Mouse (Mus musculus) adipocyte (in vitro differentiated cells): ENCODE data around the gene Muc4.

Experiments
- DNase-seq: peaks from one replicate; pipeline ENCODE4 v3.0.0-alpha.2; 2016; ENCODE audit warnings: low spot score

Muc4 gene

GRCm38 (mm10) chr16:32805151-32805550, 69.5 kb downstream of the Muc4 start:
- DNase-seq = no peak

DNA sequence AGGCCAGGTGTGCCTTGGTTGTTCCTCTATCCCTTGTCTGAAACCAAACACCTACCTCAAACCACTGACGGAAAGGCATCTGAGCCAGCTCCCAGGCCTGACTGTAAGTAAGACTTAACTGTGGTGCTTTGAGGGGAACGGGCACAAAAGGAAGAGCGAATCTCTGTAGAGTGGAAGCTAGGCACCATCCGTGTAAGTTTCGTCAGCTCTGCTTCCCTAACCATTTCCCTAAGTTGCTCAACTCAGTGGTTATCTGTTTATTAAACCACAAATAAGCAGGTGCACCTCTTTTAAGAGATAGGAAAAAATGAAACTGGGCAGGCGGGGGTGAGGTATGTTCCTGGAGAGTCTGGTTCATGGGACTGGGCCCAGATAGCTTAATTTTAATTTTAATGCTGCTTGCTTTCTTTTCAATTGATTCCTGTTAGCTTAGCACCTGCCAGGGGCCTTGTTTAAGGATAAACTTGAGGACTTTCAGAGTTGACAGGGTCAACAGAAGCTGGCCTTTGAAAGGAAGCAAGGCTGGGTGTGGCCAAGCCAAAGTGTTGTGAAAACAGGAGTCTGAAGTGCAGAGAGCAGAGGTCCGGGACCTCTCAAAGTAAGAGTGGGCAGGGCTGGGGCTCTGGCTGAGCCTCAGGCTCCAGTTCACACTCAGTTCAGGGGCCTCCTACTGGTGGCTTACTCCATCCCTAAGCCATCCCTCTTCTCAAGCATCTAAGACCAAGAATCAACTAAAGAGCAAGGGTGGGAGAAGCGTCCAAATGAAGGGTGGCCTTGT, 71.9 kb downstream of the Muc4 start:
- no peak for DNase-seq

DNA sequence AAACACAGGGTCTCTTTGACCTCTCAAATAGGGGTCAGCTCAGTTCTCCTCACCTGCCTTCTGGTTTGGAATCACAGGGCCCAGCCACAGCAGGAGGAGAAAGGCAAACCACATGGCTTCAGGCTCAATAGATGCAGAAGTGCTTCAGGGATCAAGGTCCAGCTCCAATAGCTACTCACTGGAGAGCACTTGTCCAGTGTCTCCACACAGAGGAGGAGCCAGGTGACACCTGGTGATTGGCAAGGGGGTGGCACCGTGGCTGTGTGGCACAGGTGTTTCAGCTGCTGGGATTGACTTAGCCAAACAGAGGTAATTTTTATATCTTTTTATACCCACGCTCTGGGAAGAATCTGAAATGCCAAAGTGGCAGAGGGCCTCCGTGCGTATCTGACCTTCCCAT, 74.6 kb downstream of the Muc4 start, which contains the start of gene Smbd1:
Gene Smbd1, minus strand, starts transcription at position 157 of the 400 bp plus-strand sequence.
- DNase-seq = no peak

DNA sequence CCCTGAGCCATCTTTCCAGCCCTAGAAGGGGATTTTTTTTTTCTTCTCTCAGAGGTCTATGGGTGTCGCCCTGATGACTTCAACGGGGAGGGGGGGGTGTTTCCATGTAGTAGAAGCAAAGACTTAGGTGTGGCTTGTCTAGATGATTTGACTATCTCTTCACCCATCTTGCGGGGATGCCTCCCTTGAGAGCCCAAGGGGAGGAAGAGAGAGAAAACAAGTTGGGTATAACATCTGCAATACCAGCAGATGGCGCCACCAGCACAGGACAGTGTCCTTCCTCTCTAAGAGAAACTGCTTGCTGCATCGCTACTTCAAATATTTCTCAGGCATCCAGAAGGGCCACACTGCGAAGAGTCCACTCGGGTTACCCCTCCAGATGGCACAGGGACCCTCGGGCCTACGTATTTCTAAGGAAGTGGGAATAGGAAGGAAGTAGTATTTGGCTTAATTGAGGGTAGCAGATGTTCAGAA, 77.2 kb downstream of the Muc4 start:
- peak; percentile 91 for DNase-seq

DNA sequence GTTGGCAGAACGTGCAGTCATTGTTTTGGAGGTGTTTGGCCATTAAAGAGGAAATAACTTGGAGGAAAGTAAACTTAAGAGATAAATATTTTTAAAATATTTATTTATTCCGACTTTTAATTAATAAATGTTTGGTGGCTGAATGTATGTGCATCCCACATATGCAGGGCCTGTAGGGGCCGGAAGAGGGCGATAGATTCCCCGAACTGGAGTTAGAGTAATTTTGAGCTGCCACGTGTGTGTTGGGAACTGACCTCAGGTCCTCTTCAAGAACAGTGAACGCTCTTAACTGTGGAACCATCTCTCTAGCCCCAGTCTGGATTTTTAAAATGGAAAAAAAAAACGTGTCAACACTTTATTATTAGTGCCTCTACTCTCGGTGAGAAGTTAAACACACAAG, 77.7 kb downstream of the Muc4 start:
- DNase-seq = peak; percentile 46

DNA sequence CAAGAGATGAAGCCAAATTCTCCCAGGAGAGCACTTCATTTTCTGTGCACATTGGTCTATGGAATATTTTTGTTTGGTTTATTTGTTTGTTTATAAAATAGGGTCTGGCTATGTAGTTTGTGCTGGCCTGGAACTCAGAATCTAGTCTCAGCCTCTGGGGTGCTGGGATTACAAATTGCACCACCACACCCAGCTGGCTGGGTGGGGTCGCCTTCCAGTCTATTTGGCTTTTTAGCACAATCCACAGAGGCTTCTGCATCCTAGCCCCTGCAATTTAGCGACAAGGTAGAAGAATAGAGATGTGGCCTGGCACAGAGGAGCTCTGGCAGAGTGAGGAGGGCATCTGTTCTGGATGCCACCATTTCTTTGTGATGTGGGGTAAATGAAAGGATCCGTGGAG, 78.1 kb downstream of the Muc4 start:
- no peak for DNase-seq

- DNase-seq = no peak
These were observed 78.9 kb downstream of the Muc4 start for GRCm38 (mm10) chr16:32814539-32814938.

- no peak for DNase-seq
These were observed 79.5 kb downstream of the Muc4 start for GRCm38 (mm10) chr16:32815160-32815605.

DNA sequence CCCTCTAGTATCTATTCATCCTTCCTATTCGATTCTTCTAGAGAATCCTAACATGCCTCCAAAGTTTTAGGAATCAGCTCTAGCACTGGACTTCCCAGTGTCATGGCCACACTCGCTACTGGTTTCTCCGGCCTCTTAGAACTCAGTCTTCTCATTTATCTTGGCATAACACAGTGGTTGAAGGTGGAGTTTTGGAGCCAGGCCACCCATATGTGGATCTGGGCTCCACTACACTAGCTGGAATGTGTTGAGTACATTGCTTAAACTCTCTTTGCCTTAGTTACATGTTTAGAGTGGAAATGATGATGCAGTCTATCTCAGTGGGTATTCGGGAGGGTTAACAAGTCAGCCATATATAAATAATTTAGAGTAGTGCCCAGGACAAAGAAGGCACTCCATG, 82.3 kb downstream of the Muc4 start:
- peak; percentile 84 for DNase-seq

- DNase-seq = no peak
These were observed 82.8 kb downstream of the Muc4 start for GRCm38 (mm10) chr16:32818441-32818840.

GRCm38 (mm10) chr16:32821772-32822449, 86.2 kb downstream of the Muc4 start:
- DNase-seq = peak; percentile 19

DNA sequence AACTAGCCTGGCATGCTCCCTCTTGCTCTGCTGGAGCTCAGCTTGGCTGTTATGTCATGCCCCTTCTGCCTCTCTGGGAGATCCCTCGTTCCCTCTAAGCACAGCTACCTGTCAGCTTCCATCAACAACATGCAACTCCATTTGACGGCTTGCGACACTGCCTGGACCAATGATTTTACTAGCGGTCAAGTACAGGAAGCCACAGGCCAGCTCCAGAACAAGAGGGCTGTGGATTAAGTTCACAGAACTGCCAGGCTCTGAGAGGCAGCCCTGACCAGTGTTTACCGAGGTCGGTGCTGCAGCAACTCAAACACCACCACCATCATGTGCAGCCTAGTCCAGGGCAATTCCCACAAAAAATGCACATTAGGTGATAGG, 86.8 kb downstream of the Muc4 start:
- peak; percentile 17 for DNase-seq

DNA sequence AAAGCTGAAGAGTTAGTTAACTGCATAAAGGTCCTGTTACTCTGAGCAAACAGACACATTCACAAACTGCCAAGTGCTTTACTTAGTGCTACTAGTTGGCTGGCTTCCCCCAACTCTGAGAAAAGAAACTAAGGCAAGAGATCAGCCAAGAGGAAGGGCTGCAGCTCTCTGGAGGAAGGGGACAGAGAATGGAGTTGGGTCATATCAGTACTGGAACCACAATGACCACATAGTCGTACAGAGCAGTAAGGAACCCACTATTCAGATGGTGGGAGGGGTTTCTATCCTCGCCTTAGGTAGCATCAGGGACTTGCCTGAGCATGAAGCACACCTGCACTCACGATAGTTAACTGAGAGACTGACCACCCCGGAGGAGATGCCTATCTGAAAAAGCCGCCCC, 87.2 kb downstream of the Muc4 start:
- peak; percentile 38 for DNase-seq

DNA sequence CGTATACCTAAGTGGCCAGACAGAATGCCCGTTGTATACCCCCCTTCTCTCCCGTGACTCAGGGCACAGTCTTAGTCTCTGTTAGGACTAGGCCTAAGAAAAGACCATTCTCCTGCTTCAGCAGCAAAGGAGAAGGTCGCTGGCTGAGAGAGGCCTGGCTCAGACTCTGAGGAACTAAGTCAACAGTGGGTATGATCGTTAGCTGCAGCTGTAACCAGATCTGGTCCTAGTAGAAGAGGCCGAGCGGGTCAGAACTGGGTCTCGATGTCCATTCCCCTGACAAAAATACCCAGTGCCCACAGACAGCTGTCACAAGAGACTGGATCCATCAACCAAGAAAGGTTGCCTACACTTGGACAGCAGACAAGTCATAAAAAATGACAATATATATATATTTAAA, 87.8 kb downstream of the Muc4 start:
- no peak for DNase-seq

GRCm38 (mm10) chr16:32824061-32824460, 88.4 kb downstream of the Muc4 start:
- no peak for DNase-seq

- DNase-seq = no peak
These were observed 89.7 kb downstream of the Muc4 start for GRCm38 (mm10) chr16:32825380-32825779.

GRCm38 (mm10) chr16:32826521-32826920, 90.8 kb downstream of the Muc4 start:
- no peak for DNase-seq

- DNase-seq = no peak
These were observed 93.4 kb downstream of the Muc4 start for GRCm38 (mm10) chr16:32829104-32829503.

- DNase-seq = no peak
These were observed 95.8 kb downstream of the Muc4 start for GRCm38 (mm10) chr16:32831501-32831900.
